Mouse (Mus musculus) gastrocnemius, adult 8-10 months (tissue): ENCODE measurements at regions not wholly inside any gene's neighbourhood (a gene's known extent, or its start where the extent isn't known, plus 50 kb on each side); places are given as distances from the start of the nearest gene placed in this dataset.

Experiments used
- DNase-seq, 2 experiments: peaks; one replicate each; pipeline ENCODE4 v3.0.0; 2022; ENCODE audit warnings: low spot score in 2 of 2

DNA sequence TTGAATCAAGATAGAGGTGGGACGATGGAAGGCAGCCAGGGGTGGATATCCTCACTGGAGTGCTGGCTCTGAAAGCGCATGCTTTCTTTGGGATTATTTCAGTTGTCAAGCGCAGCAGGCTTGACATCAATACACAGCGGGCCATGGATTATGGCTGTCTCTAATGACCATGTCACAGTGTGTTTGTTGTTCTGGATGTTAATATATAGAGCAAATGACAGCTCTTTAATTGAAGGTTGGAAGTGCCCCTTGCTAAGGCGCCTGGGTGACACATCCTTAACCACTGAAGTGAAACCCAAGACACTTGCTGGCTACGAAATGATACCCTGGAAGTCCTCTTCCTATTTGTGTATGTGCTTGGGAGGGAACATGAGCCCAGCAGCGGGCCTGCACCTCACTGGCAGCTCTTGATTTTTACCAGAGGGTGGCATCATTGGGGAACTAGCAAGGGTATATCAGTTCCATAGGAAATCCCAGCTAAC lies 200.5 kb upstream of the Rasgrp1 start:
- DNase-seq, result no peak

DNA sequence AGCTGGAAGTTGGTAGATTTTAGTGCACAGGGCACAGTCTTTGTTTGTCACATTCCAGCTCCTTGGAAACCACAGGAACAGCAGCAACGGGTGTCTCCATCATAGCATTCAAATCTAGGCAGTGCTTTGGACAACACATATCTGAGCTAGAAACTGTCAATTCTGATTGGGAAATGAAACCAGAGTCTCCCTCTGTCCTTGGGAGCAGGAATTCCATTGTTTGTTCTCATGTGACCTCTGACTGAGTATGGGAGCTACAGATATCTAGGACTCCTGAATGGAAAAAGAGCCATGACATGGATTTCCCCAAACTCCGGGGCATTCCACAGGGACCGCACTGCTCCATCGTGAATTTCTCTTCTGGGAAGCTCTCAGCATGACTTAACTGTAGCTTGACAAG lies 205.5 kb upstream of the Rasgrp1 start:
- no peak for DNase-seq

DNA sequence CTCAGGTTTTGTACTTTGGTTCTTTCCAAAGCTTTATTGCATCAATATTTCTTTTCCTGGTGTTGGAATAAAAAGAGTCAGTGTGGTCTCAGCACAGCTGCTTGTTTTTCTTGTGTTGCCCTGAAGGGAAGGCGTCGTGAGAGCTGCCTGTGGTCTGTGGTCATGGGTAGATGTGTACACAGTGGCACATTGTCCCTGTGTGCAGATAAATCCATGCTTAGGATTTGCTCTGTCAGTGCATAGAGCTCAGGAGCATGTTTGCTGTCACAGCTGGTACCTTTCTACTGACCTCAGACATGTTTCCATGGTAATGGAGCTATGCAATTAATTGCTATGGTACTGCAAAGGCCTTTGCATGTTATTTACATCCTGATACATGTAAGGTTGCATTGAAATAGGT lies 213.5 kb upstream of the Rasgrp1 start:
- no peak for DNase-seq

DNA sequence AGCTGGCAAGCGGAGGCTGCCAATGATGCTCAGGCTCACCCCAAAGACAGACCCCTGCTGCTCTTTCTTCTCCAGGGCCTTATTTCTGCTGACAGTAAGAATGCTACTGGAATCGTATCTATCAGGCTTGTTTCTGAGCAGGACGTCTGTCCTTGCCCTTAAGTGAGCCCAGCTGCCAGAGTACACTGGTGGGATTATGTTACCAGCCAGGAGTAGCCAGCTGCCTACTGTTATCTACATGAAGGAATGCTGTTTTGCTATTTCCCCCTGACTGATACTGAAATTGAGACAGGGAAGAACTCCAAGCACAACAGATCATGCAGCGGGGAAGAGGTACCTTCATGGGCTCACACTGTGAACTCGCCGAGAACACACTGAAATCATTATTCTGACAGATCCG lies 228.2 kb upstream of the Rasgrp1 start:
- DNase-seq, result no peak

DNA sequence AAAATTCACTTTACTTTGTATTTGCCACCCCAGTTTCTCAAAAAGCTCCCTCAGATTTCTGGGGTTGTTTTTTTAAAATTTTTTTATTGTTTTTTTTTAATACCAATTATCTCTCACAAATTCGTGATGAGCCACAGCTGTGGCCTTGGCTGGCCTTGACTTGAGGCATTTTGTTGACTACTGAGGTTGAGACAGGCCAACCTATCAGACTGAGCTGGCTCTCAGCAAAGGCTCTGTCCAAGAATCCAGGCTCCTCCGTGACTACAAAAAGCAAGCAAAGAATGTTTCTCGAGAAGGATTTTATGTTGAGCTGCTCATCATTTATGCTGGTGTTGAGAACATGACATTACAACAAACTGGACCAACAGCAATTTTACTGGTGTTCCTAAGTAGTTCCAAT lies 244.6 kb upstream of the Rasgrp1 start:
- no peak for DNase-seq

DNA sequence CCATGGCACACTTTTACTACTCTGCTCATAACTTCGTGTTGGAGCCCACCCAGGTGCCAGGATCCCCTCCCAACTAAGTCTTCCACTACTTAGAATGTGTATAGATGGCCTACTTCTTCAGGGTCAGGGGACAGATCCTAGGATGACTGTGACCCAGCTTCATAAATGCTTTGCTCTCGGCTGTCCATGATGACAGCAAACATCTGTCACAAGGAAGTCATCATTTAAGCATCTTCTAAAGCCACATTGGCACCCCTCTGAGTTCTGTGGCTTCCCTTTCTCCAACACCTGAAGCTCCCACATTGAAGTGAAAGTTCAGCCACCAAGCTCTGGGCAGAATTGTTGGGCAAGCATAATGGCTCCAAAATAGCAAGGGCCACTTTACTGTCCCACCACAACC lies 252.2 kb upstream of the Rasgrp1 start:
- no peak for DNase-seq

DNA sequence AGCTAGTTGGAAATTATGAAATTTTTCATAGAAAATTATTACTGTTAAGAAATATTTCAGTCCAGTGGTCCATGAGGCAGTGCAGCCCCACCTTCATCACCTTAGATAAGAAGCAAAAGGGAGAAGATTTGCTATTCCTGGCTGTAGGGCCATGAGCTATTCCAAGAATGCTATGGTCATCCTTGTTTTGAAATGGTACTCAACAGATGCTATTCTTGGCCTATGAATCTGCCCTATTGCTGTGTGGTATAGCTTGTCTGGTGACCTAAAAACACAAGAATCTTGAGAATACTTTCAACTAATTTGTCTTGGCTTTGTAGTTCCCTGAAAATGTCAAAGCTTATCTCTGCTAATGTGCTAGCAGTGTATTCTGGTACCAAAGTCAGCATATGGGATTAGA lies 254.8 kb upstream of the Rasgrp1 start:
- DNase-seq, result no peak

DNA sequence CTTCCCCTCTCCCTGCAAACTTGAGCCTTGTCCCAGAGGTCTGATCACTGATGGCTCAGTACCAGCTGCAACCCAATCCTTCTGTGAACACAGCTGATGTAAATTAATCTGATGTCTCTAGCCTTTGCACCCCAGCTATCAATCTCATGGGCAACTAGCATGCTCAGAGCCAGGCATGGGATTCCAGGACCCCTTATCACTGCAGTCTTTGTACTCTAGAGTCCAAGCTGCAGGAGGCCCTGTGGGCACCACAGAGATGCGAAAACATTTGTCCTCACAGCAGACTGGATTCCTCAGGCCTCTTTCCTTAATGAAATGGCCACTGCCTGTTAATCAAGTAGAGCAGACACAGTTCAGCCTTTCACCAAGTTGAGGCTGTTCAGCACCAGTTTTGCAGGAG lies 272.0 kb upstream of the Rasgrp1 start:
- no peak for DNase-seq

DNA sequence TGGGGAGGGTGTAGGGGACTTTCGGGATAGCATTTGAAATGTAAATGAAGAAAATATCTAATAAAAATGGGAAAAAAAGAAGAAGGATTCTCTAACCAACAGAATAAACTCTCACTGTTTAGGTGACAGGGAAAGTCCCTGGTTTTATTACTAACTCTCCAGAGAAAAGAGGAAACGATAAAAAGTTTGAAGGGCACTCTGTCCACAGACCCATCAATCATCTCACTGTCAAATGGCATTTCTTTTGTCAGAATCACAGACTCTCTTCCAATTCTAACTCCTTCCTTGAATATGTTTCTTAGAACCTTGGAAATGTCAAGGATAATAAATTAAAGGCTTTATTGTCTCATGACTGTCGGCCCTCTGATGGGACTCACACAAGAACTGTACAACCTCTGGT lies 275.3 kb upstream of the Rasgrp1 start:
- no peak for DNase-seq

DNA sequence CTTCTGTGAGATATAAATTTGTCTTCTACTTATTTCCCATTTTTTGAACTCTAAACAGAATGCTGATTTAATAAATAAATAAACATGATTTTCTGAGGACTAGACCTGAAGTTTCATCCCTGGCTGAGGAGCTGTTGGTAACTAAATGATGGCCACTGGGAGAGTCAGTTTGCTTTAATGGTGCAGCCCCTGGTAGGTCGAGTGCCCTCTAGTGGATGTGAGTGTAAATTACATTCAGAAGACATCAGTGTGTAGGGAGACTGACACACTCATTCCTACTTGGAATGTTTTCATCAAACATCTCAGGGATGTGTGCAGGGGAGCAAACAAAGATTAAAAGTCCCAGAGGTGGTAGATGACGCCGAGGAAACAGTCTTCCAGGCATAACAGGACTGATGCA lies 281.2 kb upstream of the Rasgrp1 start:
- no peak for DNase-seq

DNA sequence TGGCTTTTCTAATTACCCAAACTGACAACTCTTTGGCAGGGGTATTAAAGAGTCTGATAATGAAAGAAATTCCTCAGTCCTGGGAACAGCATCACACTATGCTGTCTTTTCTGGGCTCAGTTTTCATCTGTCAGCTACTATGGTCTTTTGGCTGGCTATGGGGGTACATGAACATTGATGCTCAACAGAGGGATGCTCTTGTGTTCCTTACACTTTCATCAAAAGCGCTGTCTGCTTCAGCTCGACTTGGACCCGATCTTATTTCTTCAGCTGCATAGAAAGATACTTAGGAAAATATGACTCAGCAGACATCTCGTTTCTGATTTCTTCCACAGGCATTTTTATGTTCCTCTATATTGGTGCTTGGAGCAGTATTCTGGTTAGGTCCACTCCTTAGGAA lies 292.1 kb upstream of the Rasgrp1 start:
- no peak for DNase-seq

DNA sequence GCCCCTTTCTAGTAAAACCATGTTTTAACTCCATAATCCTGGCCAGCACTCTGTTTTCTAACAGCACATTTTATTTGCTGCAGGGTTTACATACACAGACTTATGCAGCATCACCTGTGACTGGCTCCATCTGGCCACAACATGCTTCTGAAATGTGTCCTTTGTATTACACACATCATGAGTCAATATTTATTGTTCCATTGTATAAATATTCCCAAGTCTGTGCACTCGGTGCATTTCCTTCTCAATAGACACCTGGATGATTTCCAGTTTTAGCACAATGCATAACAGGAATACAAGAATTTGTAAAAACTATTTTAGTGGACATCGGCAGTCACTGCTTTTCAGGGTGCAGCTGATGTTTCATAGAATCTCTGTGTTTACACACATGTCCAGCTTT lies 294.6 kb upstream of the Rasgrp1 start:
- DNase-seq, result no peak

DNA sequence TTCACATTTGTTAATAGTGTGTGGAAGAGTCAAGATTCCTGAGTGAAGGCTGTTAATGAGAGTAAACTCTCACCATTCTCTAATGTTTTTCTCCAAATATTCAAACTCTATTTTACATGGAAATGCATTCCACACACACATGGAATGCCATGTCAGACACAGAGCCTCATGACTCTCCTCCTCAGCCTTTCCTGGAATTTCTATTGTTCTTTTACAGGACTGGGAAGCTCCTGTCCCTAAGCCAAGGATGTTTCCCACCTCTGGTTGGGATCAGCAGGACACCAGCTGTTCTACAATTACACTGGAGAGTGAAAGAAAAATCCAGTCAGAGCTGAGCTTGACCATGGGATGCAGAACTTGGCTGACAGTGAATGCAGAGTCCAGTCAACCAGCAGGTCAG lies 309.3 kb upstream of the Rasgrp1 start:
- DNase-seq, result no peak

DNA sequence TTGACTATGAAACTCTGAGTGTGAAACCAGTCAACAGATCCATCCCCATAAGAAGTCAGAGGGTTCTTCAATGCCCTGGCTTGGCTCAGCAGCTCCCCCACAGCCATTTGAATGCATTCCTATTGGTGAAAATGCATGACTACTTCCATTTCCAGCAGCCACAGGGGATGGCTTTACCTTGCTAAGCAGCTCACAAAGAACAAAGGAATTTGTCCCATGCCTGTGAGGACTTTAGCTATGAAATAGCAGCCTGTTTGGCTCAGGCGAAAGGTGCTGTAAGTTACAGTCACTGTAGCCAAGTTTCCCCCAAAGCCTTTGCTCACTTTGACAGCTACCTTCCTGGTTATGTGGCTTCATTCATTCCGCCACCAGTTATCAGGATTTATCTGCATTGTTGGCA lies 309.8 kb upstream of the Rasgrp1 start:
- DNase-seq, result no peak

DNA sequence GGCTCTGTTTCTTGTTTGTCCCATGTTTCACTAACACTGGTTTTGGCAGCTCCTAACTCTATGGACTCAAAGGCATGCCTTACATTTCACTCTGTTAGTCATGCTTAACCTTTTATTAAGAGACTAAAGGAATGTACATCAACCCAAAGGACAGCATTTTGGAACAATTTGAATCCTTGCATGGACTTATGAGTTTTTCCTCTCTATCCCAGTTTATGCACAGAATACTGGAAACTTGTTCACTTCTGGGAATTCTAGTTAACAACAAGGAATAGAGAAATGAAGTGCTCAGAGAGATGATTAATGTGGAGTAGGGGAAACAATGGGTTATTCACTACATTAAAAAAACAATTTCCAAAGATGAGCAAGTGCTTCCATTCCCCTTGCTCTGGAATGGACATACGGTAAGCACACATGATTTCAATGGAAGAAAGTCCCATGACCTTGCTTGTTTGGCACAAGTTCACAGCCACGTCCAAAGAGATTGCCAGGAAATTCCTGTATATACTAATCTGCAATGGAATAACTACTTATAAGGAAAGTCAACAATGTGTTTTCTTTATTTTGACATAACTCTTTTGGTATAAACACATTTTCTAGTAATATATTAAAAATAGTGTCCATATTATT lies 313.9 kb upstream of the Rasgrp1 start:
- DNase-seq, result no peak

DNA sequence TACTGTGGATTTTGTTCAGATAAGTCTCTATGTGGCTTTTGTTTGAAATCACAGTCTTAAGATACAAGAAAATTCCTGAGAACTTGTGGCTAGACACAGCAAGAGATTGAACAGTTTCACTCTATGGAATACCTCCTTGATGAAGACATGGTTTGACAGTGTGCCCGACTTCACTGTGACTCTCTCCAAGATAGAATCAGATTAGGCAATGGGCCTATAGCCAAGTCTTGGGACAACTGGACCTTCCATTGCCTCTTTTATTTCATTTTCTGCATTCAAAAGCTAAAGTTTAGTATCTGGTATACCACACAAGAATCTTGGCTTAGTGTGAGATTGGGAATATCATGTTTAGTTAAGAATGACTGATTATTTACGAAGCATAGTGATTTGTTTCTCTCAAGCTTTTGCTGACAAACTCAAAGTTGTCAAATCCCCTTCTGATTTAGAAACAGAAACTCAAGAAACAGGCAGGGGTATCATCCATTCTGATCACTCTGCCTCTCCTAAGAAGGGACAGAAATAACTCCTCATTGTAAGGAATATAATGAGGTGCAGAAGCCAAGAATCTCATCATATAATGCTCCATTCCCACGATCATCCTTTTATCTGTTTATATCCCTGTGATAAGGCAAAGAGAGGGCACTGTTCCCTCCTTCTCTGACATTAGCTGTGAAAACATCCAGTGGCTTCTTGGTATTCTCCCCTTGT lies 317.6 kb upstream of the Rasgrp1 start:
- DNase-seq, result no peak

DNA sequence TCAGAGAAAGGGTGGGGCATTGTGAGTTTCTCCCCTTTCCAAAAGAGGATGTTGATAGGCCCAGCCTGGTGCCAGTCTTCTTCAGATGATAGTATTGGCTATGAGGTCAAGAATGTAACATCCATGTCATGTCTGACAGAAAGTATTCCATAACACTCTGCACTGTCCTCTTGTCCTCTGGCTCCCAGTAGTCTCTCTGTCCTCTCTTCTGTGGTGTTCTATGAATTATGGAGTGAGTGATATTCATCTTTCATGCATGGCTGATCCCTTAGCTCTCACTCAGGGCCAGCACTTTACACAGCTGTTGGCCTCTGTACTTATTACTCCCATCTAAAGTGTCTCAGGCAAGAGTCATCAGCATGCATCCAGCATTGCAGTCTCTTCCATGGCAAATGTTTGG lies 319.9 kb upstream of the Rasgrp1 start:
- DNase-seq, result no peak

DNA sequence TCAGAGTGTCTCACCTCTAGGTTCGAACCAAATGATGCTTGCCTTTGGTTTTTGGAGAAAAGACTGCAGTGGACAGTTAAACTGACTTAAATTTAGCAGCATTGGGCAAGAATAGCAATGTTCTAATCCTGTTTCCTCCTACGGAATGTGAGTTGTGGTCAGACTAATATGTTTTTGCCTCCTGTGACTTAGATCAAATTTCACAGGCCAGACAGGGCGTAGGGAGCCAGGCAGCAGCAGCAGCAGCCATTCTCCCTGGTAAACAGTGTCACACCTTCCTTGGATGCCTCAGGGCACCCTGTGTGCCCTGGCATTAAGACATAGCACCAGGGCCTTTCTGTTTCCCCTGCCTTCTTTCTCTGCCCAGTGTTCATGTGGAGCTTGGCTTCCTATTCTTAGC lies 323.7 kb upstream of the Rasgrp1 start:
- DNase-seq, result peak in 1 of 2 experiments; percentile 6

DNA sequence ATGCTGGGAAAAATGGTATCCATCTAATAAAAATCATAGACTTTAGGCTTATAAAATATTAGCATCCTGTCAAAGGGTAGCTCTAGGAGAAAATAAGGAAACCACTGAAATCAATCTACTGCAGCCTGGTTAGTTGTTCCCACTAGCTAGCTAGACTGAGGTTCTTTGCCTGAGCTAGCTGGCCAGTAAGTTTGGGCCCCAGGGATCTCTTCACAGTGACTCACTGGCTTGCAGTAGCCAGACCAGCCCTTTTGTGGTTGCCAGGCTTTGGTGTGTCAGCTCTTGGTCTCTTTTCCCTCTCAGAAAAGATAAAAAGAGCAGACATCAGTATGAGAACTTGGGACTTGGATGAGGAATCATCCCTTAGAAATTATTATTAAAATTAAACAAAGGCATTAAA lies 325.3 kb upstream of the Rasgrp1 start:
- peak; percentile 19 to 22 for DNase-seq

DNA sequence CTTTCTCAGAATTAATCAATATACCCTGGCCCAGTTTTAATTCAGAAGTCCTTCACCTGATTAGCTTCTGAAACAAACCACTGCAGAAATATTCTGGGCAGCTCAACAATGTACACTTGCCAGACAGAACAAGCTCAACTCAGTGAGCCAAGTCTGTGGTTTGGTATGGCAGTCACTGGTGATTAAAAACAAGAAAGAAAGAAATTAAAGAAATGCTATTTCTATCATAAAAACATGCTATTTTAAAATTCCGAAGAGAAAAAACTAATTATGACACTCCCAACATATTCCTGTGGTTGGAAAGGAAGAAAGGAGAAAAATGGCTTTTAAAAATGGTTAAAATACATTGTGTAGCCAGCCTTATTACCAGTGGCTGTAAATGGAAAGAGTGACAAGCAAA lies 332.1 kb upstream of the Rasgrp1 start:
- DNase-seq, result no peak

DNA sequence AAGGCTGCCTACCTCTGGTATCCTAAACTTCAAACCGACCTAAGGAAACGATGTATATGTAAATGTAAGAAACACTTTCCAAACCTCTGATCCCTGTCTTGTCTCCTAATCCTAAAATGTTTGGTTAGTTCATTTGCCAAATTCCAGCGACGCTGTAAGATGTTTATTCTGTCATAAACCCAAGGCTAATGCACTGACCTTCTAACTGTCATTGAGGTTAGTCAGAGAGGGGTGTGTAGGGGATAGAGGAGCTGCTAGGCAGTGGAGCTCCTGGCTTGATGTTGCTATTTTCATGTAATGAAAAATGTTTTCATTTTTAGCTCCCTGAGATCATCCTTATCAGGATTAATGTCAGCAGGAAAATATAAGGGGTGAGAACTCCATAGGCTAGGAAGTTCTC lies 335.8 kb upstream of the Rasgrp1 start:
- DNase-seq, result no peak

DNA sequence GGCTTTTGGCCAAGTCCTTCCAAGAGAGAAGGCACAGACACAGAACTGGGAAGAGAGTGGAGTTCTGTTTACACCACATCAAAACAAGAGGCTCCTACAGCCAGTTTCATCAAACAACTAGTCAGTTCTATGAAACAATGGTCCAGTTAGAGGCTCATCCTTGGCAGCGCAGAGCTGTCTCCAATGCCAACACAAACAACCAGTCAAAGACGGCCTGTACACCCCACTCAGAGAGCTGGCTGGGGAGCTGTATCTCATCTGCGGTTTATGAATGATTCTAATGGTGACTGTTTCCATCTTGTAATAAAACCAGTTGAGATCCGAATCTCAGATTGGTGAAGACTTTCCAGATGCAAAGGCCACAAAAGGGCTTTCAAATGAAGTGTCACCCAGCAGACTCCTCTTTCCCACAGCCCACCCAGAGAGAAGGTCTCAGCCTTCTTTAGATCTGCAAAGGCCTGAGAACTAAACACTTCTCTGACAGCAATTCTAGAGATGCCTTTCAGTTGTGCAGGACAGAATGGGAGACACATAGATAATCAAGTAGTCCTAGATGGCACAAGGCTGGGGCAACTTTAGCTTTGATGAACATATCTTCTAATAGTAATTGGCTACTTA lies 343.1 kb upstream of the Rasgrp1 start:
- DNase-seq, result no peak

DNA sequence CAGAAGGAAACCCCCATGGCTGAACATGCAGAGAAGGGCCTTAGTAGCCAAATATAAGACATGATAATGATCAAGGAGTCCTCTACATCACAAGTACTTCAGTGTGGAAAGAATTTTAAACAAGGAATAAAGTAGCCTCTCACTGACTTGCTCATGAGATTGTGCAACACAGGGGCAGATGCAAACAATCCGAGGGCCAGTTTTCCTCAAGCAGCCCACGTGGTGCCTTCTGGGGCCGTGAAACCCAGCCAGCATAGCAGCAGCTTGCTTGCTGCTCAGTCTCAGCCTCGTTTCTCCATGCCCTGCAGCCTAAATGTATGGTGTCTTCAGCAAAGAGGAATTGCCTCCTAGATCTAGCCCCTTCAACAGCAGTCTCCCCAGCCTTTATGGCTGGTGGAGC lies 350.7 kb upstream of the Rasgrp1 start:
- no peak for DNase-seq
